Mouse (Mus musculus): ENCODE measurements around the gene Ctnna2. TPM values are rescaled to one million over a fixed set of nuclear protein-coding genes. Genes with fewer than 3 reads are reported as not detected.

The Ctnna2 gene
- total RNA-seq, 1 experiment from 2014 or later: not detected

DNA sequence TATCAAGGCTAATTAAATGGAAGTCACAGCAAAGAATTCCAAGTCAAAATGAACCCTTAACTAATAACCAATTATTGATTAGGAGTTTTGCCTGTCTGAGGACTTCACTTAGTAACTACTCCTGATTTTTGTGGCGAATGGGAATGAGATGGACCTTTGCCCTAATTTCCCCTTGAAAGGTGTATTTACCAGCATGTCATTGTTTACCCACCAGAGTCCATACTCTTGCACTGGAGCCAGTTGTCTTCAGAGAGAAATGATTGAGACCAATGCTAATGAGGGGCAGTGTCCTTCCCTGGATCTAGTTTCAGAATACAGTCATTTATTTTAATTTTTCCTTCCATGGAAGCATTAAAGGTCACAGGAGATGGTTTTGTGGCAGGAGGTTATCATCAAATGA lies 881.0 kb downstream of the Ctnna2 start:
- ATAC-seq (ENCODE audit: extremely low read depth, insufficient number of reproducible peaks, low FRiP score, poor library complexity, severe bottlenecking): no peak

GRCm38 (mm10) chr6:77075396-77076376 lies 903.8 kb downstream of the Ctnna2 start:
- no peak for ATAC-seq (ENCODE audit: extremely low read depth, insufficient number of reproducible peaks, low FRiP score, poor library complexity, severe bottlenecking)

DNA sequence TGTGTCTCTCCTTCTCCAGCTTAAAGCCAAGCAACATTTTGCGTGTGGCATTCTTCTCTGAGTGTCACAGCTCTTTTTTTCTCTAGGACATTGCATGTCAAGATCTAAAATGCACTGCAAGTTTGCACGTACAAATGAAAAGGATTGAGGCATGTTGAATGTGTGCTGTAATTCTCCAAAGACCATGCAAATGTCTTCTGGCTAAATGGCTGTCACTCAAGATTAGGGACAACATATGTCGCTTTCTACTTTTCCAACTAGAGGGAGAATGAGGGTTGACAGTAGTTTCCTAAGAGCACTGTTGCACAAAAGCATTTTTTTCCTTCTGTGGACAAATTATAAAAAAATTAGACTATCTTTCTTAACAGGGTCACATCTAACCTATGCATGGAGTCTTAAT lies 909.9 kb downstream of the Ctnna2 start:
- no peak for ATAC-seq (ENCODE audit: extremely low read depth, insufficient number of reproducible peaks, low FRiP score, poor library complexity, severe bottlenecking)

DNA sequence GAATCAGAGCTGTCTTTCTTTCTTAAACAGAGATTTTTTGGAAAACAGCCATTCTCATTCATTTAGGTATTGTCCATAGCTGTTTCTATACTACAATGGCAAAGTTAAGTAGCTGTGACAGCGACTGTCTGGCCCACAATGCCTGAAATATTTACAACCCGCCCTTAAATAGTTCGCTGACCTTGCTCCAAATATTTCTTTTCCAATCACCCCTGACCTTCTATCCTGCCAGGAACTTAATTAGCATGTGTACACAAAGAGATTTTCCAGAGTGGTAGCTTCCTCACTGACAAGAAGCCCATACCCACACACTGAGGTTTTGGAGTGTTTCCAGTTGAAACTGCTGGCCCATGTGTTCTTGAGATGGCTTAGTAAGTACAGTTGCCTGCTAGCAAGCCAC lies 928.8 kb downstream of the Ctnna2 start:
- ATAC-seq (ENCODE audit: extremely low read depth, insufficient number of reproducible peaks, low FRiP score, poor library complexity, severe bottlenecking): no peak

DNA sequence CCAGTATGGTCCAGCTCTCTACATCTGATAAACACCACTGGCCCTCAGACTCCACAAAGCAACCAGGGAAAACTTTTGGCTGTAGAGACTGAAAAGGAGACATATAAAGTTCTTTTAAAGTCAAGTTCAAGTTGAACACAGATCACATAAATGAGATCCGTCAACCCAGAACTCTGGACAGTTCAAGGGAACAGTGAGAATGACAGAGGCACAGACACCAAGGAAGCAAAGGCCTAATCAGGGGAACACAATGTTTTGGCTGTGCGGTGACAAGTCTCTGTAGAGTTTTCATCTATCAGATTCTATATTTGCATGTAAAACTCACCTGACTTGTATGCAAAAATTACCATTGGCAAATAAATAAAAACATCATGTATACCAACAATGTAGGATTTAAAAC lies 929.3 kb downstream of the Ctnna2 start:
- no peak for ATAC-seq (ENCODE audit: extremely low read depth, insufficient number of reproducible peaks, low FRiP score, poor library complexity, severe bottlenecking)

- no peak for ATAC-seq (ENCODE audit: extremely low read depth, insufficient number of reproducible peaks, low FRiP score, poor library complexity, severe bottlenecking)
Observed at GRCm38 (mm10) chr6:77047568-77047967, 931.9 kb downstream of the Ctnna2 start.

GRCm38 (mm10) chr6:77025066-77025465 lies 954.4 kb downstream of the Ctnna2 start:
- no peak for ATAC-seq (ENCODE audit: extremely low read depth, insufficient number of reproducible peaks, low FRiP score, poor library complexity, severe bottlenecking)

GRCm38 (mm10) chr6:77013194-77013593 lies 966.3 kb downstream of the Ctnna2 start:
- no peak for ATAC-seq (ENCODE audit: extremely low read depth, insufficient number of reproducible peaks, low FRiP score, poor library complexity, severe bottlenecking)

- no peak for ATAC-seq (ENCODE audit: extremely low read depth, insufficient number of reproducible peaks, low FRiP score, poor library complexity, severe bottlenecking)
Observed at GRCm38 (mm10) chr6:77011001-77011400, 968.5 kb downstream of the Ctnna2 start.

DNA sequence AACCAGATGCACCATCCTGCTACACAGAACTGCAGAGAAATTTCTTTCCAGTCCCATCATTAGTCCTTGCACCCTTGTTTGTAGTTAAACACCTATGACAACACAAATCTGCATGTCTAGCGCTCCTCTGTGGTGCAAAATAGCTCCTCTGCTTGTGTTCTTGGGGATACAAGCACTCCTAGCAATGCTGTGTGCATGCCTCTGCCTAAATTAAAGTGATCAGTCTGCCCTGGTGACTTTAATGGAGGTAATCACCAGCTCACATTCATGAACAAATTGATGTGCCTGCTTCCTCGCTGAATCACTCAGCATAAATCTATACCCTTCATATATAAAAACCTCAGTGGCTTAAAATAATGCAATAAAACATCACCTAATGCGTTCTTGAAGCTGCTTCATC lies 987.4 kb downstream of the Ctnna2 start:
- ATAC-seq (ENCODE audit: extremely low read depth, insufficient number of reproducible peaks, low FRiP score, poor library complexity, severe bottlenecking): no peak

- ATAC-seq (ENCODE audit: extremely low read depth, insufficient number of reproducible peaks, low FRiP score, poor library complexity, severe bottlenecking): no peak
Observed at GRCm38 (mm10) chr6:76984773-76985172, 994.7 kb downstream of the Ctnna2 start.

- no peak for ATAC-seq (ENCODE audit: extremely low read depth, insufficient number of reproducible peaks, low FRiP score, poor library complexity, severe bottlenecking)
Observed at GRCm38 (mm10) chr6:76981651-76982050, 997.8 kb downstream of the Ctnna2 start.

- ATAC-seq (ENCODE audit: extremely low read depth, insufficient number of reproducible peaks, low FRiP score, poor library complexity, severe bottlenecking): no peak
Observed at GRCm38 (mm10) chr6:76979247-76979850, 1000.1 kb downstream of the Ctnna2 start.

- ATAC-seq (ENCODE audit: extremely low read depth, insufficient number of reproducible peaks, low FRiP score, poor library complexity, severe bottlenecking): no peak
Observed at GRCm38 (mm10) chr6:76977817-76978216, 1001.7 kb downstream of the Ctnna2 start.

- no peak for ATAC-seq (ENCODE audit: extremely low read depth, insufficient number of reproducible peaks, low FRiP score, poor library complexity, severe bottlenecking)
Observed at GRCm38 (mm10) chr6:76974297-76974696, 1005.2 kb downstream of the Ctnna2 start.

GRCm38 (mm10) chr6:76964998-76965432 lies 1014.5 kb downstream of the Ctnna2 start:
- no peak for ATAC-seq (ENCODE audit: extremely low read depth, insufficient number of reproducible peaks, low FRiP score, poor library complexity, severe bottlenecking)

DNA sequence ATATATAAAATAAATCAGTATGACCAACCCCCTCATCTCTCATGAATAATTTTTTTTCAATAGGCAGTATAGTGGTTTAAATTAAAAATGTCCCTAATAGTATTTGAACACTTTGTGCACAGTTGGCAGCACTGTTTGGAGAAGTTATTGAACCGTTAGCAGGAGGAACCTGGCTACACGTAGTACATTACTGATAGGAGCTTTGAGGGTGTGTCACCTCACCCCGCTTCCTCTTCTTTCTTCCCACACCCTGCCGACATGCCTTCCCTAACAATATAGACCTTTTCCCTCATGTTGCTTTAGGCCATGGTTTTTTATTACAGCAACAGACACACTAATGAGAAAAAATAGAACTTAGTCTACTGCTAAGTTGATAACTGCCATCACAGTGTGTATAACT lies 1071.4 kb downstream of the Ctnna2 start:
- ATAC-seq (ENCODE audit: extremely low read depth, insufficient number of reproducible peaks, low FRiP score, poor library complexity, severe bottlenecking): no peak

DNA sequence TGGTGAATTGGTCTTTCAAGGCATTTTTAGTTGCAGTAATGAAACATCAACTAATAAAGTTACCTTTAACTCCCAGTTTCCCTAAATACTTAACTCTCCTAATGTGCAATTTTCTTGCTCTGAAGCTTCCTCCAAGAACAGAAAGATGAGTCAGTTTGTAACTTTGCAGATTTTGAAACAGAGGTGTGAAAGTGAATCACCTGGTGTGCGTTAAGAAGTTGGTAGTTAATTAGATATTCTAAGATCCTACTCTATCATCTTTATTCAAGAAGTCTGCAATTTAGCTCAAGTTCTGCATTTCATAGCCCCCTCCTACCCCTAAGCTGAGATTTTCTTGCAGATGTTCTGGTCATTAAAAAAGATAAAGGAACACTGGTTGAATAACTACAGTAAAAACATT lies 1082.3 kb downstream of the Ctnna2 start:
- no peak for ATAC-seq (ENCODE audit: extremely low read depth, insufficient number of reproducible peaks, low FRiP score, poor library complexity, severe bottlenecking)
